Mouse (Mus musculus): Measurements from ENCODE around the gene Fam166a. TPM values are rescaled to one million over a fixed set of nuclear protein-coding genes. Genes with fewer than 3 reads are reported as not detected.

The Fam166a gene
- polyA plus RNA-seq (2012; rRNA removed), result 0.13 and 0.33 TPM in 2 replicates

GRCm38 (mm10) chr2:25218445-25218844 lies at the start of gene Fam166a:
Gene Fam166a, plus strand, starts transcription at chr2:25218745.

DNA sequence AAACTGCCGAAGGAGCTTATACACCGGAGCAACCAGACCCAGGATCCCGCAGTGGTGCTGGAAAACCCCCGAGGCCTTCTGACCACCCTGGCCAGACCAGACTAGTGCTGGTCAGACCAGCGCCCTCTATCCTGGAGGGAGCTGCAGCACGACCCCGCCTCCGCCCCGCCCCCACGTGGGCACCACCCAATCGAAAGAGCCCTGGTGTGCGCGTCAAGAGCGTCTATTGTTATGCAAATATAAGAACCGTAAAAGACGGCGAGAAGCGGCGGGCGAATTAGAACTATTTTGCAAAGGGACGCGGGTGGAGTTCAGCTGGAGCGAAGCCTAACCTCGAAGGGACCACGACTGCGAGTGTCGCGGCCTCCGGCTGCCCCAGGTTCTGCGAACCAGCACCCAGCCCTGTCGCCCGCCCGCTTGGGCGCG lies 38.1 kb upstream of the Fam166a start, which contains the start of gene Nrarp:
Gene Nrarp, plus strand, starts transcription at position 281 of the 426 bp plus-strand sequence.

GRCm38 (mm10) chr2:25196172-25196954 lies 22.2 kb upstream of the Fam166a start, which contains the start of gene Tor4a:
Gene Tor4a, minus strand, starts transcription at chr2:25196886.

DNA sequence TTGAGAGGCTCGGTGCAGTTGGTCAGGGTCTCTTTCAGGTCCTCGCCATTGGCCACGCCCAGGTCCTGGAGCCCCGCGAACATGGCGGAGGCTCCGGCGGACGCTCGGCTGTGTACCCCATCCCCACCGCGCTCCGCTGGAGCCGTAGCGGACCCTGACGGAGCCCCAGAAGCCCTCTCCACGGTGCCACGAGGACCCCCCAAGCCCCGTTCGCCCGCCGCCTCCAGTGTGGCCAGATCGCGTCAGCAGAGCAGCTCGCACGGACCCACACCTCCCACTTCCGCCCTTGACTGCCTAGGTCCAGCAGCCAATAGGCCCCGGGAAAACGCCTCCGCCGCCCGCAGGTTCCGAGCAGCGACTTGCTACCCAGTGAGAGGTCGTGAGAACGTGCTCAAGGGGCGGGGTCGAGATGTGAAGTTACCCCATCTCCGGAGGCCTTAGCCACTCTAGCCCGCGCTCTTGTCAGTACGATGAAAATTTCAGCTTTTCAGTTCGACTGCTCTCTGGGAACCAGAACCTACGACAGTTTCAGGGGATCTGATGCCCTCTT lies 7.3 kb upstream of the Fam166a start, which contains the start of gene Nelfb:
Gene Nelfb, minus strand, starts transcription at position 369 of the 550 bp plus-strand sequence.

DNA sequence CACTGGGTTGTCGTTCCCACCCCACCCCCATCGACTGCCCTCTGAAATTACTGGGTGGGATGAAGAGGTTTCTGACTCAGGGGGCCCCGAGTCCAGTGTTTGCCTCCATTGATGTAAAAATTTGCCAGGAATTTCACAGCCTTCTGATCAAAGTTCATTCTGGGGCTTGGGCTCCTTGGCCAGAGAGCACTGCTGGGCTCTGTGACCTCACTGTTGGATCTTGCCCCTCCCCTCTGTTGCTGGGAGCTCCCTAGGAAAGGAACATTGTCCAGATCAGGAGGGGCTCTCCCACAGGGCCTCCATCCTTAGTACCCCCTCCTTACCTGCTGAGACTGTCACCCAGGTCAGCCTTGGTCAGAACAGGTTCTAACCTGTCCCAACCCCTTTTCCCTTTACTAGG lies 4.1 kb upstream of the Fam166a start, which contains the start of gene Stpg3:
Gene Stpg3, minus strand, starts transcription at position 194 of the 400 bp plus-strand sequence.

DNA sequence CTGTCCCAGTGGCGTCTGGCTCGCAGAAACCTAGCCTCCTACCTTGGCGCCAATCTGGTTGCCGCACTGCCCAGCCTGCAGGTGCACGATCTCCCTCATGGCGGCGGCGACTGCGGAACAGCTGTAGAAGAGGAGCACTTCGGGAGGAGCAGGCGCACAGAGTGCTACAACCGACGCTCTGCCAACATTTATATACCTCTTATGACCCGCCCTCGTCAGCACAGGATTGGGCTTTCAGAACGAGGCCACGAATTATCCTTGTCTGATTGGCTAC lies 5.9 kb downstream of the Fam166a start, which contains the start of gene Tubb4b:
Gene Tubb4b, minus strand, starts transcription at position 211 of the 274 bp plus-strand sequence.

GRCm38 (mm10) chr2:25234050-25234449 lies 15.5 kb downstream of the Fam166a start, which contains the start of gene Slc34a3:
Gene Slc34a3, minus strand, starts transcription at chr2:25234364.

GRCm38 (mm10) chr2:25236614-25237013 lies 18.1 kb downstream of the Fam166a start, which contains the start of gene Rnf224:
Gene Rnf224, minus strand, starts transcription at chr2:25236787.

DNA sequence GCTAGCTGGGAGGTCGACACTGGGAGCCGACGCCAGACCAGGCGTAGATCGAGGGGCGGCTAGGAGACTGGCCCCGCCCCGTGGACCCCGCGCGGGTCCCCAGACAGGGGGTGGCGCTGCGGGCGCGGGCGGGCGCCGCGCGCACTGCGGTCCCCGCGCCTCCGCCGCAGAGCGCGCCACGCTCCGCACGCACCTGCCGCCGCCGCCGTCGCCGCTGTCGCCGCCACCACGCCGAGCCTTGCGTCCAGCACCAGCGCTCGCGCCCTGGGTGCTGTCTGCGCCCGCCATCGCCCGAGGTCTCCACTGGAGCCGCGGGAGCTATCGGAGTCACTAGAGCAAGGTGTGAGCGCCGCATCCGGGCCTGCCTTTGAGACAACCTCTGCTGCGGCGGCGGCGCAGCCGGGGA lies 23.6 kb downstream of the Fam166a start, which contains the start of the genes Rnf208 and Cysrt1:
Gene Rnf208, plus strand, starts transcription at position 155 of the 406 bp plus-strand sequence.
Gene Cysrt1, minus strand, starts transcription at position 352 of the 406 bp plus-strand sequence.

GRCm38 (mm10) chr2:25246183-25247072 lies 27.9 kb downstream of the Fam166a start, which contains the start of gene AL732309.1:
Gene AL732309.1, minus strand, starts transcription at chr2:25246863.

GRCm38 (mm10) chr2:25255284-25255779 lies 36.8 kb downstream of the Fam166a start, which contains the start of gene Tmem203:
Gene Tmem203, plus strand, starts transcription at chr2:25255439.

GRCm38 (mm10) chr2:25262291-25262767 lies 43.8 kb downstream of the Fam166a start, which contains the start of gene Tprn:
Gene Tprn, plus strand, starts transcription at chr2:25262618.

Other genes with a start within 250 kb of the Fam166a start
- 109 and 115 TPM in 2 replicates for gene Mrpl41, start 243.6 kb upstream of the Fam166a start, polyA plus RNA-seq (2012; rRNA removed)
- 6.6 and 6.9 TPM in 2 replicates for gene Pnpla7, start 242.7 kb upstream of the Fam166a start, polyA plus RNA-seq (2012; rRNA removed)
- 192 and 216 TPM in 2 replicates for gene Nsmf, start 164.4 kb upstream of the Fam166a start, polyA plus RNA-seq (2012; rRNA removed)
- gene Entpd8, start 138.4 kb upstream of the Fam166a start, polyA plus RNA-seq (2012; rRNA removed), result 0.07 TPM in 1 of 2 replicates, not detected in the other
- gene Noxa1, start 123.6 kb upstream of the Fam166a start, polyA plus RNA-seq (2012; rRNA removed), result 0.24 TPM in 1 of 2 replicates, not detected in the other
- gene Nrarp, start 38.0 kb upstream of the Fam166a start, polyA plus RNA-seq (2012; rRNA removed), result 37.0 and 53.2 TPM in 2 replicates
- 1.8 and 2.2 TPM in 2 replicates for gene Tor4a, start 21.9 kb upstream of the Fam166a start, polyA plus RNA-seq (2012; rRNA removed)
- 79.8 and 89.6 TPM in 2 replicates for gene Nelfb, start 7.3 kb upstream of the Fam166a start, polyA plus RNA-seq (2012; rRNA removed)
- not detected in 2 replicates for gene Stpg3, start 4.1 kb upstream of the Fam166a start, polyA plus RNA-seq (2012; rRNA removed)
- 415 and 443 TPM in 2 replicates for gene Tubb4b, start 6.0 kb downstream of the Fam166a start, polyA plus RNA-seq (2012; rRNA removed)
- gene Slc34a3, start 15.6 kb downstream of the Fam166a start, polyA plus RNA-seq (2012; rRNA removed), result not detected in 2 replicates
- not detected in 2 replicates for gene Rnf224, start 18.0 kb downstream of the Fam166a start, polyA plus RNA-seq (2012; rRNA removed)
- gene Rnf208, start 23.5 kb downstream of the Fam166a start, polyA plus RNA-seq (2012; rRNA removed), result 91.0 and 95.4 TPM in 2 replicates
- 0.06 and 0.34 TPM in 2 replicates for gene Cysrt1, start 23.7 kb downstream of the Fam166a start, polyA plus RNA-seq (2012; rRNA removed)
- gene AL732309.1, start 28.1 kb downstream of the Fam166a start, polyA plus RNA-seq (2012; rRNA removed), result 16.3 and 16.9 TPM in 2 replicates
- gene Tmem203, start 36.7 kb downstream of the Fam166a start, polyA plus RNA-seq (2012; rRNA removed), result 24.3 and 25.3 TPM in 2 replicates
- gene Tprn, start 43.9 kb downstream of the Fam166a start, polyA plus RNA-seq (2012; rRNA removed), result 9.4 and 10.5 TPM in 2 replicates
- 122 and 127 TPM in 2 replicates for gene Ssna1, start 53.7 kb downstream of the Fam166a start, polyA plus RNA-seq (2012; rRNA removed)
- gene Anapc2, start 53.7 kb downstream of the Fam166a start, polyA plus RNA-seq (2012; rRNA removed), result 121 and 122 TPM in 2 replicates
- gene Tmem210, start 69.4 kb downstream of the Fam166a start, polyA plus RNA-seq (2012; rRNA removed), result not detected in 2 replicates
- 0.08 TPM in 1 of 2 replicates, not detected in the other for gene Lrrc26, start 71.2 kb downstream of the Fam166a start, polyA plus RNA-seq (2012; rRNA removed)
- gene Grin1, start 100.4 kb downstream of the Fam166a start, polyA plus RNA-seq (2012; rRNA removed), result 23.9 and 26.6 TPM in 2 replicates
- 28.2 and 34.0 TPM in 2 replicates for gene Man1b1, start 113.6 kb downstream of the Fam166a start, polyA plus RNA-seq (2012; rRNA removed)
- 48.1 and 51.1 TPM in 2 replicates for gene Dpp7, start 137.6 kb downstream of the Fam166a start, polyA plus RNA-seq (2012; rRNA removed)
- 4.2 and 6.0 TPM in 2 replicates for gene Uap1l1, start 146.9 kb downstream of the Fam166a start, polyA plus RNA-seq (2012; rRNA removed)
- gene Sapcd2, start 153.6 kb downstream of the Fam166a start, polyA plus RNA-seq (2012; rRNA removed), result 29.5 and 39.5 TPM in 2 replicates
- 2.0 and 3.8 TPM in 2 replicates for gene Entpd2, start 177.1 kb downstream of the Fam166a start, polyA plus RNA-seq (2012; rRNA removed)
- gene Npdc1, start 180.6 kb downstream of the Fam166a start, polyA plus RNA-seq (2012; rRNA removed), result 585 and 599 TPM in 2 replicates
- 0.39 and 0.44 TPM in 2 replicates for gene Fut7, start 204.5 kb downstream of the Fam166a start, polyA plus RNA-seq (2012; rRNA removed)
- 43.4 and 48.8 TPM in 2 replicates for gene Abca2, start 210.0 kb downstream of the Fam166a start, polyA plus RNA-seq (2012; rRNA removed)
- 0.74 and 1.3 TPM in 2 replicates for gene Clic3, start 238.1 kb downstream of the Fam166a start, polyA plus RNA-seq (2012; rRNA removed)
- 122 and 124 TPM in 2 replicates for gene Paxx, start 242.3 kb downstream of the Fam166a start, polyA plus RNA-seq (2012; rRNA removed)

Measured in central nervous system, embryonic 14 days (tissue).